Mouse (Mus musculus) liver, embryonic 14.5 days (tissue): ENCODE results near the gene Rhox2g.

Experiments used
- CTCF ChIP-seq: IDR thresholded peaks from 2 replicates; pipeline ENCODE4 v1.5.1; 2016; ENCODE audit warnings: antibody characterized with exemption, low read depth, control low read depth
- EP300 ChIP-seq: IDR thresholded peaks from 2 replicates; pipeline ENCODE4 v1.6.1; 2016; ENCODE audit warnings: antibody characterized with exemption, low read depth

- TF ChIP-seq CTCF (no peak), EP300 (no peak)
Observed at GRCm38 (mm10) chrX:37683031-37683715, 39.9 kb upstream of the Rhox2g start.
